Mouse (Mus musculus) monocyte, adult 5-6 weeks (primary cell): ENCODE results near the gene Cobl. TPM values are rescaled to one million over a fixed set of nuclear protein-coding genes. Genes with fewer than 3 reads are reported as not detected.

ENCODE experiments used
- ATAC-seq: fragments of 153-309, 156-312 bp; replicated peaks from 2 replicates; pipeline ENCODE4 v1.8.0; 2017; ENCODE audit warnings: mild to moderate bottlenecking; ENCODE audit not compliant: low TSS enrichment, insufficient number of reproducible peaks, severe bottlenecking, poor library complexity, low FRiP score
- total RNA-seq: library from RNA; stranded (forward); fragments of 200-1000, 200-491, 200-594 nt; gene quantifications from 3 replicates; pipeline ENCODE4 v1.2.3, GENCODE M21; 2017

The Cobl gene
- total RNA-seq, 1 experiment from 2014 or later, result not detected

GRCm38 (mm10) chr11:12257324-12258118, 207.2 kb downstream of the Cobl start:
- no peak for ATAC-seq

- ATAC-seq, result no peak
Observed at GRCm38 (mm10) chr11:12245327-12245915, 219.3 kb downstream of the Cobl start.

GRCm38 (mm10) chr11:12236341-12236740, 228.4 kb downstream of the Cobl start:
- no peak for ATAC-seq

GRCm38 (mm10) chr11:12234876-12235275, 229.9 kb downstream of the Cobl start:
- ATAC-seq, result no peak

GRCm38 (mm10) chr11:12234126-12234525, 230.6 kb downstream of the Cobl start:
- ATAC-seq, result no peak

- no peak for ATAC-seq
Observed at GRCm38 (mm10) chr11:12232743-12233125, 232.0 kb downstream of the Cobl start.

- ATAC-seq, result no peak
Observed at GRCm38 (mm10) chr11:12232041-12232742, 232.6 kb downstream of the Cobl start.

- ATAC-seq, result no peak
Observed at GRCm38 (mm10) chr11:12231481-12232035, 233.2 kb downstream of the Cobl start.

- ATAC-seq, result no peak
Observed at GRCm38 (mm10) chr11:12229411-12229810, 235.3 kb downstream of the Cobl start.

GRCm38 (mm10) chr11:12227343-12227742, 237.4 kb downstream of the Cobl start:
- ATAC-seq, result no peak

GRCm38 (mm10) chr11:12219594-12220530, 244.9 kb downstream of the Cobl start:
- ATAC-seq, result no peak

GRCm38 (mm10) chr11:12216897-12217296, 247.9 kb downstream of the Cobl start:
- no peak for ATAC-seq

- no peak for ATAC-seq
Observed at GRCm38 (mm10) chr11:12215582-12215981, 249.2 kb downstream of the Cobl start.

GRCm38 (mm10) chr11:12208574-12208973, 256.2 kb downstream of the Cobl start:
- no peak for ATAC-seq

- ATAC-seq, result no peak
Observed at GRCm38 (mm10) chr11:12205201-12206161, 259.3 kb downstream of the Cobl start.

- no peak for ATAC-seq
Observed at GRCm38 (mm10) chr11:12199441-12199840, 265.3 kb downstream of the Cobl start.

GRCm38 (mm10) chr11:12198700-12199349, 265.9 kb downstream of the Cobl start:
- no peak for ATAC-seq
